Mouse (Mus musculus) CH12.LX (cell line): ENCODE measurements at regions not wholly inside any gene's neighbourhood (a gene's known extent, or its start where the extent isn't known, plus 50 kb on each side); places are given as distances from the start of the nearest gene placed in this dataset.

ENCODE experiments used
- DNase-seq: peaks from one replicate; pipeline ENCODE4 v3.0.0-alpha.2; 2013; ENCODE audit errors: extremely low read depth
- H3K27ac ChIP-seq: 2 replicates; pipeline ENCODE4 v1.5.1; 2012; ENCODE audit warnings: low read depth, mild to moderate bottlenecking, control low read depth, moderate library complexity; ENCODE audit not compliant: insufficient read depth
- H3K27me3 ChIP-seq: replicated peaks from 2 replicates; pipeline ENCODE3; 2012; ENCODE audit warnings: inconsistent platforms
- H3K36me3 ChIP-seq, 2 experiments: replicated peaks in 1 of 2; 2 replicates each; pipeline versions ENCODE3 to v1.6.1; 2012; ENCODE audit warnings: inconsistent platforms in 1 of 2, low read length in 1 of 2, mild to moderate bottlenecking in 1 of 2, mixed read lengths in 1 of 2, moderate library complexity in 1 of 2; ENCODE audit not compliant: control insufficient read depth in 1 of 2, insufficient read depth in 1 of 2
- H3K4me1 ChIP-seq, 2 experiments: 2 replicates each; pipeline ENCODE4 v1.6.1; 2012; ENCODE audit warnings: inconsistent platforms in 1 of 2, moderate library complexity in 1 of 2; ENCODE audit not compliant: insufficient read depth in 2 of 2, control insufficient read depth in 1 of 2
- H3K4me2 ChIP-seq: 2 replicates; pipeline ENCODE4 v1.6.1; 2012; ENCODE audit warnings: low read depth, mild to moderate bottlenecking, control low read depth; ENCODE audit not compliant: poor library complexity, insufficient read depth, severe bottlenecking
- H3K4me3 ChIP-seq, 3 experiments: fragments of 150-350 bp in 1 of 3; sonication (generic) in 1 of 3; replicated peaks in 1 of 3; 2 replicates each; pipeline versions ENCODE3 to v1.5.1; 2011 to 2012; ENCODE audit warnings: low read depth in 2 of 3, low read length in 2 of 3, mild to moderate bottlenecking in 2 of 3, moderate library complexity in 2 of 3, control low read depth in 1 of 3, improper control_type of control experiment in 1 of 3, inconsistent platforms in 1 of 3, mixed read lengths in 1 of 3; ENCODE audit not compliant: poor library complexity in 1 of 3
- H3K79me2 ChIP-seq: replicated peaks from 2 replicates; pipeline ENCODE4 v1.6.1; 2012; ENCODE audit warnings: mild to moderate bottlenecking, moderate library complexity; ENCODE audit not compliant: control insufficient read depth, poor library complexity, insufficient read depth, severe bottlenecking; ENCODE audit errors: extremely low read depth
- H3K9ac ChIP-seq: 2 replicates; pipeline ENCODE4 v1.6.1; 2012; ENCODE audit warnings: low read depth, mild to moderate bottlenecking, control low read depth, moderate library complexity; ENCODE audit not compliant: insufficient read depth
- H3K9me3 ChIP-seq: replicated peaks from 2 replicates; pipeline ENCODE3; 2012; ENCODE audit warnings: low read length, inconsistent platforms, mixed read lengths
- CHD1 ChIP-seq: IDR thresholded peaks from 2 replicates; pipeline ENCODE4 v1.6.1; 2012; ENCODE audit warnings: low read depth, low read length, improper control_type of control experiment, inconsistent platforms
- ELF1 ChIP-seq: IDR thresholded peaks from 2 replicates; pipeline ENCODE4 v1.6.1; 2014; ENCODE audit warnings: low read depth, mild to moderate bottlenecking, inconsistent platforms, low read length, improper control_type of control experiment
- ETS1 ChIP-seq: conservative IDR thresholded peaks from 2 replicates; pipeline ENCODE4 v1.6.1; 2012; ENCODE audit warnings: low read depth, mild to moderate bottlenecking, inconsistent platforms, low read length, improper control_type of control experiment, moderate library complexity
- GABPA ChIP-seq: IDR thresholded peaks from 2 replicates; pipeline ENCODE4 v1.6.1; 2012; ENCODE audit warnings: low read depth, low read length, improper control_type of control experiment, inconsistent platforms; ENCODE audit not compliant: insufficient replicate concordance
- HCFC1 ChIP-seq: IDR thresholded peaks from 2 replicates; pipeline ENCODE4 v1.6.1; 2012; ENCODE audit warnings: low read depth, mild to moderate bottlenecking, inconsistent platforms, low read length, improper control_type of control experiment
- JUN ChIP-seq: IDR thresholded peaks from 2 replicates; pipeline ENCODE4 v1.6.1; 2011; ENCODE audit warnings: low read depth, mild to moderate bottlenecking, low read length, improper control_type of control experiment, moderate library complexity; ENCODE audit not compliant: insufficient read depth
- JUND ChIP-seq: conservative IDR thresholded peaks from 2 replicates; pipeline ENCODE4 v1.6.1; 2011; ENCODE audit warnings: low read depth, low read length, improper control_type of control experiment
- MEF2A ChIP-seq: IDR thresholded peaks from 2 replicates; pipeline ENCODE4 v1.6.1; 2014; ENCODE audit warnings: low read depth, mild to moderate bottlenecking, inconsistent platforms, low read length, improper control_type of control experiment, borderline replicate concordance
- MYC ChIP-seq: IDR thresholded peaks from 2 replicates; pipeline ENCODE4 v1.6.1; 2011; ENCODE audit warnings: low read depth, mild to moderate bottlenecking, improper control_type of control experiment, low read length
- NELFE ChIP-seq: IDR thresholded peaks from 2 replicates; pipeline ENCODE4 v1.6.1; 2011; ENCODE audit warnings: low read depth, low read length, improper control_type of control experiment
- POLR2A ChIP-seq: IDR thresholded peaks from 2 replicates; pipeline ENCODE4 v1.6.1; 2011; ENCODE audit warnings: low read depth, mild to moderate bottlenecking, improper control_type of control experiment, low read length
- RCOR1 ChIP-seq: conservative IDR thresholded peaks from 2 replicates; pipeline ENCODE4 v1.6.1; 2012; ENCODE audit warnings: low read depth, mild to moderate bottlenecking, inconsistent platforms, low read length, improper control_type of control experiment
- SMC3 ChIP-seq: IDR thresholded peaks from 2 replicates; pipeline ENCODE4 v1.6.1; 2011; ENCODE audit warnings: low read depth, low read length, improper control_type of control experiment
- ZMIZ1 ChIP-seq: IDR thresholded peaks from 2 replicates; pipeline ENCODE4 v1.6.1; 2012; ENCODE audit warnings: low read depth, mild to moderate bottlenecking, inconsistent platforms, low read length, improper control_type of control experiment
- dilution Hi-C: fragments of 300-500 bp; cut with MboI; formaldehyde crosslinking; loops from 2 replicates; pipeline ENCODE4 v1.14.3; 2020; ENCODE audit warnings: low sequenced_read_pairs; ENCODE audit not compliant: extremely low pct_unique_long_range_greater_than_20kb, extremely low pct_ligation_motif_present
- in situ Hi-C: fragments of 300-500 bp; cut with MboI; formaldehyde crosslinking; loops from 3 replicates; pipeline ENCODE4 v1.14.3; 2019; ENCODE audit warnings: low sequenced_read_pairs, low pct_ligation_motif_present, low pct_unique_long_range_greater_than_20kb, mixed read lengths

- in situ Hi-C loops = no loop called here
Measured at GRCm38 (mm10) chr17:14576159-14576558, 117.9 kb downstream of the Thbs2 start.

DNA sequence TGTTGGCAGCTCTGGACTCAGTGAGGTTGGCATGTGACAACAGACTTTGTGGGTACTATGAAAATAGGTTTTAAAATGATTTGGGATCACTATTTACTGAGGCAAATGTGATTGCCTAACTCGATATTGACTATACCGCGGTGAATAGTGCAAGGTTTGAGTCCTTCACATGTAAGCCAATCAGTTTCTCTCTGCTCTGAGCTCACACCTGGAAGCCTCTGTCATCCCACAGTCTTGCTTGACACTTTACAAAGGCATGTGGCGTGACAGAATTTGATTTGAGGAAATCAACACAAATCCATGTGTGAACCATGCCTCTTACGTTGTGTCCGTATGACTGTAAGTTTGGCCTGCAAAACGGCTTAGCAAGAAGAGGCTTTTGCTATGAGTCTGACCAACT lies 122.9 kb downstream of the Thbs2 start:
- Histone ChIP-seq H3K9me3 (no peaks in the 10 kb centered on the region), H3K27ac (no peak overlapping the region), H3K4me3 (no peak overlapping the region), H3K9ac (no peak overlapping the region), H3K36me3 (no peaks in the 10 kb centered on the region), H3K4me2 (no peak overlapping the region), H3K4me1 (no peaks in the 10 kb centered on the region), H3K79me2 (no peaks in the 10 kb centered on the region), H3K27me3 (no peaks in the 10 kb centered on the region)
- dilution Hi-C loops = no loop called here
- no peak for TF ChIP-seq CHD1
- no peak for TF ChIP-seq JUN
- TF ChIP-seq MEF2A = no peak
- TF ChIP-seq RCOR1 = no peak
- TF ChIP-seq JUND = no peak
- in situ Hi-C loops = no loop called here
- DNase-seq = no peak

More at GRCm38 (mm10) chr17:14576159-14576558, 117.9 kb downstream of the Thbs2 start:
- Histone ChIP-seq H3K36me3 (no peaks in the 10 kb centered on the region), H3K4me3 (no peak overlapping the region), H3K27me3 (no peaks in the 10 kb centered on the region), H3K4me2 (no peak overlapping the region), H3K79me2 (no peaks in the 10 kb centered on the region), H3K27ac (no peak overlapping the region), H3K9me3 (no peaks in the 10 kb centered on the region), H3K4me1 (peaks cover 4 to 7% of the 10 kb centered on the region in 2 experiments), H3K9ac (no peak overlapping the region)
- no peak for TF ChIP-seq ETS1
- no peak for TF ChIP-seq POLR2A
- dilution Hi-C loops = no loop called here
- DNase-seq = no peak

GRCm38 (mm10) chr17:14570266-14570775 lies 123.7 kb downstream of the Thbs2 start:
- no peak overlapping the region for H3K4me2 ChIP-seq
- H3K27ac ChIP-seq = no peak overlapping the region
- dilution Hi-C loops = no loop called here
- in situ Hi-C loops = no loop called here
- H3K36me3 ChIP-seq = no peaks in the 10 kb centered on the region
- no peaks in the 10 kb centered on the region for H3K9me3 ChIP-seq
- H3K4me1 ChIP-seq = no peaks in the 10 kb centered on the region
- H3K79me2 ChIP-seq = no peaks in the 10 kb centered on the region
- H3K4me3 ChIP-seq = no peak overlapping the region
- no peak overlapping the region for H3K9ac ChIP-seq
- H3K27me3 ChIP-seq = no peaks in the 10 kb centered on the region
- TF ChIP-seq GABPA (no peak), NELFE (no peak), HCFC1 (no peak), MYC (no peak), SMC3 (no peak), ELF1 (no peak), ZMIZ1 (no peak)
- TF ChIP-seq, all 38 proteins: peak for 0
- no peak for DNase-seq
